Mouse (Mus musculus): ENCODE measurements at regions not wholly inside any gene's neighbourhood (a gene's known extent, or its start where the extent isn't known, plus 50 kb on each side); places are given as distances from the start of the nearest gene placed in this dataset.
"Not testable (repeated sequence)": the region's sequence is repeated elsewhere in the genome, so short reads cannot be mapped to it uniquely, and the experiment has no call there.

DNA sequence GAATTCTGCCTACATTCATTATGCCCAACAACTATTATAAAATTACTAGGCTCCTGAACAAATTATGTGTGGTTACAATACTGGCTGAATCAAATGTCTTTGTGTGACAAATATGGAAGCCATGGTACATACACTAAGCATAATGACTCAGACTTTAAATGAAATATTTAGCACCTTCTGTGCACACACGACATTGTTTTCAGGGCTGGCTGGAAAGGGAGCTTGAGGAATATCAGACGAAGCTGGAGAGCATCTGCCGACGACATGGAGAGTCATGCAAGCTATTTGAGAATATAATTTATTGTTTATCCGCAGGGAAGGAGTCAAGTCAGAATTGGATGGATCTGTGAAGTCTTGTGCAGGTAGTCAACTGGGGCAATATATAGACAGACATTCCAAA, 955.4 kb upstream of the Gm10801 start:
- DNase-seq (ENCODE audit: low spot score in 2 of 2): peak in 1 of 2 experiments; percentile 18

DNA sequence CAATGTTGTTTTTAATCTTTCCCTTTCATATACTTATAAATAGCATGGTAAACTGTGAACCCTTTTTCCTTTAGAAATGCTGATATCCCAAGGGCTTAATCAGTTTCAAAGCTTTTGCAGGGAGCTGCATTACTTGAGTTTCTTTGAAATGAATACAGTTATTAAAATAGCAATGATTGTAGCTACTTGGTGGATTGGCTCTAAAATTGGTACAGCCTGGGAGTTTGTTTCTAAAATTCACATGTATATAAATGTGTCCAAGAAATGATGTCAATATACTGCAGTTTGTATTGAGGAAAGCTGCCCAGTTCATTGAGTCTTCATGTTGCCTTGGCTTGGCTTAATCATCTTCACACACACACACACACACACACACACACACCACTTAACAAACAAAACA, 954.8 kb upstream of the Gm10801 start:
- DNase-seq (ENCODE audit: low spot score in 2 of 2): no peak

DNA sequence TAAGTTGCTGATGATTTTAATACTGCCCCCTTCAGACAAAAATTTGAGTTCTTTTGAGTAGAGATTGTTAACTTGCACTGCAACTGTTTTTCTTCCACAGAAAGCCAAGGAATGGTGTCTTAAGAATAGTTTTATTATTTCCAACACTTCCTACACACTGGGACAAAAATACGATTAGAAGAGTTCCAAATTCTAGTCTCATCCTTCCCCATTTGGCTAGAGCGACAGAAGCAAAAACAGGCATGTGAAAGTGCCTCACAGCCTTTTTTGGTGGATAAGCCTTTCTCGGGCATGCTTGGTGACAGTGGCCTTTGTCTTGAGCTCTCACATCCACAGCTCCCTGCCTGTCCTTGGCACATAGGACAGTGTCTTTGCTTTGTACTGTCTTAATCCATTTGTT, 954.3 kb upstream of the Gm10801 start:
- DNase-seq (ENCODE audit: low spot score in 2 of 2): peak; percentile 3 to 52

DNA sequence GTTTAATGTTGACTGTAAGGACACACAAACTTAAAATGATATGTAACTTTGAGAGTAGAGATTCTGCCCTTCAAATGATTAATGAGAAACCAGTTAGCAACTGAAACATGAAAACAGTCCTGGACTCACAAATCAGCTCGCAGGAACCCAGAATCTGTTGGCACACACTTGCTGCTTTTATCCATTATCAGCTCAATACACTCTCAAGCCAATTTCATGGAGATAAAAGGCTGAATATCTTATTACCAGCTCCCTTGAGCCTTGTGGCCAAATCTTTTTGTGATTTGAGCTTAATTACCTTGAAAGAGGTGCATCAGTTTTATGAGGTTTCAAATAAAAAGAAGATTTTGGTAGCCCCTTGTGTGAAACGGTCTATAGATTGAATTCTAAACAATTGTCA, 936.9 kb upstream of the Gm10801 start:
- DNase-seq (ENCODE audit: low spot score in 2 of 2): no peak

DNA sequence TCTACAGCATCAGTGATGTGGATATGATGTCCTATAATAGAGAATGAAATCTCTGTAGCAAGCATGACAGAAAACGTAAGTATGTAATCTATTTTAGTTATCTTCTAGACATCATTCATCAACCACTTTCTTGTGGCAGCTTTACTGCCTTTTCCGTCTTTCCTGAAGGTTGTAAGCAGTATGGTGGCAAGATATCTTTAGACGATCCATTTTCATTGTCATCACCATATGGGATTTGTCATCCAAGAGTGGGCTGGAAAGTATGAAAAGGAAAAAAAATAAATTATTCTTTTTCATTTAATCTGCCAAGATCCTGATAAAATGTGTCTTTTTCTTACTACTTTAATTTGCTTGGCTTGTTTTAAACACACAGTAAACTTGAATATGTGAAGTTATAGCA, 893.2 kb upstream of the Gm10801 start:
- DNase-seq (ENCODE audit: low spot score in 2 of 2): peak in 1 of 2 experiments; percentile 8

DNA sequence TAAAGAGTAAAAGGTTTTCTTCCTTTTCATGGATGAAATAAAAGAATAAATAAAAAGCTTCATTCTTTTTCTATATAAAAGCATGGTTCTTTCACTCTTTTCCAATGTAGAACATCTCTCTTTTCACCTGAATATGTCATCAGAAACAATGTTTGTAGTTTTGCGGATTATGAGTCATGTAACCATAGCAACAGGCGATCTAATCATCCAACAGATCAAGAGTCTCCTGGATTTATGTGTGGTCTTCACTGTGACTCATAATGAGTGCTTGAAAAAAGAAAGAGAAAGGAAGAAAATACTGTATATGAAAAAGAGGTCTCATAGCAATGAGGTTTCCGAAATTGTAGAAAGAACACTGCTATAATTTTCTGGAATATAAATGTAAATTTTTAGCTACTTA, 884.1 kb upstream of the Gm10801 start:
- no peak for DNase-seq (ENCODE audit: low spot score in 2 of 2)

DNA sequence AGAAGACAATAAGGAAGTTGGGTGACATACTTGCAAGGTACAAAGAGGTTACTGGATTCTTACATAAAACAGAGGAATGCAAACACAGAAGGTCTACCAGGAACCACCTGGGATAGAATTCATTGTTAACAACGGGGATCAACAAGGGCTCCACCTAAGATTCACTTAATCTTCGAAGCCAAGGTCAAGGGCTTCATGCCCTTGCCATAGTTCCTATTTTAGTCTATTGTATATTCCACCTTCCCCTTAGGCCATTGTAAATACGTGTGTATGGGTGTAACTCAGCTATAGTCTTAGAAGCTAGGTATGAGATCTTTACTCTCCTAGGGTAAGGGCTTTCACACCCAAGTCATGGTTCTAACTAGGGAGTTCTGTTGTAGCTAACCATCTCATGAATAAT, 882.0 kb upstream of the Gm10801 start:
- not testable (repeated sequence) for DNase-seq (ENCODE audit: low spot score in 2 of 2)
